Mouse (Mus musculus) bone marrow macrophage, adult 2 months (primary cell): Measurements from ENCODE around the gene Zfp385b. TPM values are rescaled to one million over a fixed set of nuclear protein-coding genes. Genes with fewer than 3 reads are reported as not detected.

Experiments
- H3K27ac ChIP-seq: 2 replicates; pipeline ENCODE4 v1.5.1; 2012; ENCODE audit warnings: low read depth, low read length; ENCODE audit not compliant: insufficient read depth
- H3K4me1 ChIP-seq: 2 replicates; pipeline ENCODE4 v1.6.1; 2012; ENCODE audit warnings: low read length; ENCODE audit not compliant: control insufficient read depth, insufficient read depth
- H3K4me3 ChIP-seq: 2 replicates; pipeline ENCODE4 v1.5.1; 2012; ENCODE audit warnings: mild to moderate bottlenecking, low read length, moderate library complexity; ENCODE audit not compliant: insufficient read depth
- CTCF ChIP-seq: IDR thresholded peaks from 2 replicates; pipeline ENCODE4 v1.5.1; 2012; ENCODE audit warnings: low read depth, mild to moderate bottlenecking, low read length, moderate library complexity
- POLR2A ChIP-seq: IDR thresholded peaks from 2 replicates; pipeline ENCODE4 v1.6.1; 2012; ENCODE audit warnings: mild to moderate bottlenecking, low read depth, low read length, borderline replicate concordance
- polyA plus RNA-seq: library from polyadenylated mRNA; stranded (reverse); fragments of >200 nt; gene quantifications from 2 replicates; pipeline ENCODE4 v1.2.4, GENCODE M21; 2012; ENCODE audit not compliant: missing spikeins, insufficient read depth, insufficient read length

The Zfp385b gene
- polyA plus RNA-seq, 1 experiment: not detected

DNA sequence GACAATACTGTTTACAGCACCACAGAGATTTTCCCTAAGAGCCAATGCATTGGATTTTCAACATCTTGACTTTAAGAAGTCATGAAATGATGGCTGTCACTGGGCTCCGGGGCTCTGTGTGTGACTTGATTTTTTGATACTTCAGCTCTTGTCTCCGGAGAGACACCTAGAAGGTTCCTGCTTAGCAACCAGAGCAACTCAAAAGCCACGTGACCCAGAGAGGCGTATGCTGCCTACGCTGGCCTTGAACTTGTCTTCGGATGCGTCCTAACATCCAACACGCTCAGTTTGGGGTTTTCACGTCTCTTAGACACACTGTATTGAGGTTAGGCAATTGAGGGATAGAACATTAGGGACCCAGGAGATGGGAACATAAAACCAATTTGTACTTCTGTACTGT is 407.3 kb downstream of the Zfp385b start:
- TF ChIP-seq POLR2A (no peak), CTCF (no peak)
- H3K4me3 ChIP-seq: no peak overlapping the region
- H3K27ac ChIP-seq: no peak overlapping the region
- no peaks in the 10 kb centered on the region for H3K4me1 ChIP-seq

DNA sequence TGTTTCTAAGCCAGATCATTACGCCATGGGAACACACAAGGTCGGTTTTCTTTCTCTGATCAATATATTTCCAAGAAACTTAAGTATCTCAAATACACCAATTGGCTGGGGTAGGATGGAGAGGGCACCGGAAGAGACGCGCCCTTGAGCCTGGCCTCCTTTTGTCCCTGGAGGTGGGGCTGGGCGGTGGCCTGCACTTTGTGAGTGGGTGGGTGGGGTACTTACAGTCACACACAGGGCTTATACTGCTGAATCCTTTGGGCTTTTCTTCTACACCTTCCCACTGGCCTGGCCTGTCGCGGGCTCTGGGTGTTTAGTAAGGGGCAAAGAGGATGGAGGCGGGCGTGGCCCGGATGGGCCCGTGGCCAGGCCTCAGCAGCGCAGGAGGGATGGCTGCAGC is 407.8 kb downstream of the Zfp385b start:
- no peak overlapping the region for H3K4me3 ChIP-seq
- H3K27ac ChIP-seq: no peak overlapping the region
- TF ChIP-seq POLR2A: no peak
- H3K4me1 ChIP-seq: no peaks in the 10 kb centered on the region

- no peak overlapping the region for H3K27ac ChIP-seq
- no peaks in the 10 kb centered on the region for H3K4me1 ChIP-seq
- TF ChIP-seq CTCF: no peak
- TF ChIP-seq POLR2A: no peak
- H3K4me3 ChIP-seq: no peak overlapping the region
Observed at GRCm38 (mm10) chr2:77409521-77410135, 409.8 kb downstream of the Zfp385b start.

DNA sequence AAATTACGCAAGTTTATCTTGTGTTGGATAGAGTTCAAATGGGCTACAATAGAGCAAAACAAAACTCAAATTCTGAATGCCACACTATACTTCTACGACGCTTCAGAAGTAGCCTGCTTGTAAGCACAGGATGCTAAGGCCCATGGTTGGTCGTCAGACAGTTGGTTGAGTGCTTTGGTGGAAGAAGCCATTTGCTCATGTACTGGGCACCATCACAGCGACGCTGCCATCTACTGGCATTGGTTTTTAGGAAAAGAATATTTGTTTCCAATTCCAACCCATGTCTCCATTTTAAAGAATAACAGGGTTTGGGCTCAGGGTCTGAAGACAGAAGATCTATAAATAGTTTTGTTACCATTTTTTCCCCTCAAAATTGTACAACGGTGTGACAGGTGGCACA is 410.5 kb downstream of the Zfp385b start:
- H3K4me1 ChIP-seq: no peaks in the 10 kb centered on the region
- H3K4me3 ChIP-seq: no peak overlapping the region
- H3K27ac ChIP-seq: no peak overlapping the region
- no peak for TF ChIP-seq POLR2A
- TF ChIP-seq CTCF: no peak

- Histone ChIP-seq H3K4me3 (no peak overlapping the region), H3K27ac (no peak overlapping the region), H3K4me1 (no peaks in the 10 kb centered on the region)
- TF ChIP-seq CTCF (no peak), POLR2A (no peak)
Observed at GRCm38 (mm10) chr2:77402329-77402728, 417.1 kb downstream of the Zfp385b start.

DNA sequence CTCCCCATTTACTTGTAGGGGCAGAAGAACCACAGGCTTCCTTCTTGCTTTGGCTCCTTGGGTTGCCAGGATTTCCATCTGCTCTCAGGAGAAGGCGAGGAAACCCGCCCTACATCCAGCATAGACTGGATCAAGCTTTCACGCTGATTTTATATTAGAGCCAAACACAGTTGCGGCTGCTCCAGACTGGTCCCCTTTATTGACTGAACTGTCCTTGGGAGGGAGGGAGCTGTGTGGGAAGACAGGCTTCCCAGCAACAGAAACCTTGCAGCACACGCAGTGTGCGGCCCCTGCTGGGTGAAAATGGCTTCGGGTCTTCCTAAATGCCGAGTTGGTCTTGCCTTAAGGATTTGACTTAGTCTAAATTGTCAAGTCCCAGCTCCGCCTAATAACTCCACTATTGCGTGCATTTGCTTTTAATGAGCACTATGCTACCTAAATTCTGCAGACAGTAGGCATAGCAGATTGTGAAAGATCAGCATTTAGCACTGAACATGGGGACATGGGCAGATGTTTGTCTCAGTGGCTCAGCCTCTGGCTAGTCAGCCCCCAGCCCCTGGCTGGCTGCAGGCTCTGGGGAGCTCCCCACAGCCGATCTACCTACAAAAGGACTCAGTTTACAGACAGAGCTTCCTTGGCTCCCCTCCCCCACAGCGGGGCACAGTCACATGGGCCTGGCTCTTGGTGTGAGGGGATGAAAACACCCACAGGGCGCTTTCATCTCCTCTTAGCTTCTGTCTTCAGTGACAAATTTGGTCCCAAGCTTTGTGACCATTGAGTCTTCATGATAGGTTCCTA is 417.8 kb downstream of the Zfp385b start:
- H3K27ac ChIP-seq: no peak overlapping the region
- TF ChIP-seq CTCF: no peak
- TF ChIP-seq POLR2A: no peak
- H3K4me3 ChIP-seq: no peak overlapping the region
- H3K4me1 ChIP-seq: no peaks in the 10 kb centered on the region

DNA sequence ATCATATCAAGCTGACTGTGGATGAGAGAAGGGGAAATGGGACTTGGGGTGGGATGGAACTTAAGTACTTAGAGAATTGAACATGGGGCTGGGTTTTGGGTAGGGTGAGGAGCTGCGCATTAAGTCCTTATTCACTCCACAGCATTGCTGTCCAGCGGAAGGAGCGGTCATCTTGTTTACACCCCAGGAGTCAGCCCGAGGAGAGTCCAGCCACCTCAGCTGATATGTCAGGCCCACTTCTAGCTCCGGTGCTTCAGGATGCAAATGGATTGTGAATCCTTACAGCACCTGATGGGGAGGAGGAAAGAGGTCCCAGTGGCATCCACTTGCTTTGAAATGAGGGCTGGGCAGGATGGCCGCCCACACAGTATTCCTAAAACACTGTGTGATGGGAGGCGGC is 425.6 kb downstream of the Zfp385b start:
- no peak for TF ChIP-seq CTCF
- TF ChIP-seq POLR2A: no peak
- H3K4me1 ChIP-seq: no peaks in the 10 kb centered on the region

DNA sequence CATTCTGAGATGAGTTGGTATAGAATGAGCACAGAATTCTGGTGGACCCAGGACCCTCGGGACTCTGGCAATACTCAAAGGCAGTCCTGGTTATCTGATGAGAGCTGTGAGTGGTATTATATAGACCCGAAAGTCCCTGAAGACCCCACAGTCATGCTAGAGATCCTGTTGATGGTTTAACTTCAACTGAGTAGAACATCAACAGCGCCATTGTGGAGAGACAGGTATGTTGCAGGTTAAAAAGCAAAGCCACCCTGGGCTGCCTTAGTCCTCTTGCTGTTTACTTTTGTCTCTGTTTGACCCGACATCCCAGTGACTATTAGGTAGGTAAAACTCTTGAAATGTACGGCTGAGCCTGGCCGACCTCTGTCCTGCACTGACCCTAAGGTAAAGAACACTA is 431.3 kb downstream of the Zfp385b start:
- Histone ChIP-seq H3K4me3 (no peak overlapping the region), H3K27ac (no peak overlapping the region), H3K4me1 (no peaks in the 10 kb centered on the region)
- TF ChIP-seq POLR2A: no peak
- no peak for TF ChIP-seq CTCF

More for the DNA sequence above, 425.6 kb downstream of the Zfp385b start:
- Histone ChIP-seq H3K4me3 (no peak overlapping the region), H3K27ac (no peak overlapping the region)

GRCm38 (mm10) chr2:77386515-77386914 is 432.9 kb downstream of the Zfp385b start:
- no peak overlapping the region for H3K4me3 ChIP-seq
- TF ChIP-seq CTCF: peak; percentile 76
- no peak for TF ChIP-seq POLR2A
- no peaks in the 10 kb centered on the region for H3K4me1 ChIP-seq
- no peak overlapping the region for H3K27ac ChIP-seq

GRCm38 (mm10) chr2:77382766-77383165 is 436.7 kb downstream of the Zfp385b start:
- H3K4me1 ChIP-seq: no peaks in the 10 kb centered on the region
- TF ChIP-seq CTCF: no peak
- TF ChIP-seq POLR2A: no peak
- no peak overlapping the region for H3K4me3 ChIP-seq
- no peak overlapping the region for H3K27ac ChIP-seq

GRCm38 (mm10) chr2:77379907-77380306 is 439.5 kb downstream of the Zfp385b start:
- Histone ChIP-seq H3K4me1 (no peaks in the 10 kb centered on the region), H3K4me3 (no peak overlapping the region), H3K27ac (no peak overlapping the region)
- no peak for TF ChIP-seq CTCF
- TF ChIP-seq POLR2A: no peak
